Mouse (Mus musculus): ENCODE measurements around the gene Bri3bp.

GRCm38 (mm10) chr5:125409348-125410090, 31.8 kb upstream of the Bri3bp start:
- TF ChIP-seq CTCF (IDR thresholded peaks at IDR 0.05; ENCODE audit: extremely low read depth, insufficient read depth, insufficient read length, insufficient replicate concordance) (no peak), POLR2A (IDR thresholded peaks at IDR 0.05; ENCODE audit: low read depth, low read length) (no peak)

Measured in spleen, adult 2 months (tissue).